17 mouse cellular contexts compared by ENCODE assay signal in genomic region chr12:8941699-8942392, GRCm38 (mm10). TPM values are rescaled to one million over a fixed set of nuclear protein-coding genes. Genes with fewer than 3 reads are reported as not detected.
A peak's percentile ranks its signal among the peaks of the same experiment; 100 is the strongest.
DNase-seq lines count a peak whose midpoint lies in the region; ATAC-seq and TF ChIP-seq lines count a peak whose summit lies in the region.
"Had no signal": no experiment of that assay in that cellular context is flagged by ENCODE, and none has a peak within 500 bp of the region (broad histone marks: within the 10 kb centered on the region; RNA-seq: fewer than 3 reads in every experiment).

No protein-coding gene starts in this region.

- no peak overlapping the region for H3K4me3 ChIP-seq in CH12.LX (replicated peaks in 1 of 3; ENCODE audit: low read depth in 2 of 3, low read length in 2 of 3, poor library complexity in 1 of 3)
- no peak overlapping the region for H3K4me3 ChIP-seq in kidney, embryonic 14.5 days (ENCODE audit: low read length)
- H3K4me3 ChIP-seq: embryonic facial prominence, embryonic 12.5 days; midbrain, embryonic 12.5 days had no signal

- H3K9me3 ChIP-seq in CH12.LX (replicated peaks; ENCODE audit: low read length) = no peaks in the 10 kb centered on the region
- no peaks in the 10 kb centered on the region for H3K9me3 ChIP-seq in kidney, embryonic 14.5 days (ENCODE audit: control insufficient read depth, low read length)
- H3K9me3 ChIP-seq: embryonic facial prominence, embryonic 12.5 days; midbrain, embryonic 12.5 days had no signal

- H3K4me1 ChIP-seq in CH12.LX (ENCODE audit: control insufficient read depth in 1 of 2, insufficient read depth in 2 of 2) = peaks cover 15 to 32% of the 10 kb centered on the region in 2 experiments
- no peaks in the 10 kb centered on the region for H3K4me1 ChIP-seq in kidney, embryonic 14.5 days (ENCODE audit: control insufficient read depth, insufficient read depth, low read length)
- H3K4me1 ChIP-seq: embryonic facial prominence, embryonic 12.5 days; midbrain, embryonic 12.5 days had no signal

- peak overlapping the region; percentile 38 for H3K4me2 ChIP-seq in CH12.LX (ENCODE audit: insufficient read depth, low read depth, poor library complexity, severe bottlenecking)
- no peak overlapping the region for H3K4me2 ChIP-seq in kidney, embryonic 14.5 days (replicated peaks; ENCODE audit: low read depth, low read length)
- H3K4me2 ChIP-seq: embryonic facial prominence, embryonic 12.5 days; midbrain, embryonic 12.5 days had no signal

- no peak for TF ChIP-seq RAD21 in CH12.LX (IDR thresholded peaks at IDR 0.05; ENCODE audit: low read depth, low read length)

- H3K27ac ChIP-seq in CH12.LX (ENCODE audit: insufficient read depth, low read depth) = peak overlapping the region; percentile 58
- no peak overlapping the region for H3K27ac ChIP-seq in kidney, embryonic 14.5 days (ENCODE audit: low read depth, low read length)
- H3K27ac ChIP-seq: embryonic facial prominence, embryonic 12.5 days; midbrain, embryonic 12.5 days had no signal

- peak overlapping the region; percentile 35 for H3K9ac ChIP-seq in CH12.LX (ENCODE audit: insufficient read depth, low read depth)
- no peak overlapping the region for H3K9ac ChIP-seq in kidney, embryonic 14.5 days (ENCODE audit: low read depth, low read length)
- H3K9ac ChIP-seq: embryonic facial prominence, embryonic 12.5 days; midbrain, embryonic 12.5 days had no signal

- ATAC-seq in activated CD4-positive, CD25-positive, alpha-beta regulatory T cell, adult 4 months = peak; percentile 52
- peak; percentile 89 for ATAC-seq in megakaryocyte, adult 5-6 weeks (ENCODE audit: poor library complexity, severe bottlenecking)
- no peak for ATAC-seq in kidney, embryonic 14.5 days (ENCODE audit: low FRiP score, low TSS enrichment)
- ATAC-seq: intestine, embryonic 16.5 days had no signal

- DNase-seq in 416B (ENCODE audit: low read depth) = peak; percentile 43
- peak; percentile 67 for DNase-seq in CH12.LX (ENCODE audit: extremely low read depth)
- no peak for DNase-seq in urinary bladder, adult 18-20 months (ENCODE audit: low spot score in 2 of 2)
- no peak for DNase-seq in adrenal gland, adult 8-10 months
- DNase-seq: cerebellum, adult 11 months; heart, adult 18-20 months; lung, postnatal 36 days; thymus, postnatal 25 days had no signal

- TF ChIP-seq CTCF in CH12.LX (conservative IDR thresholded peaks at IDR 0.05 in 1 of 2, IDR thresholded peaks at IDR 0.05 in 1 of 2; ENCODE audit: low read depth in 2 of 2, low read length in 2 of 2) = no peak

- peaks cover 20 to 30% of the 10 kb centered on the region in 2 experiments for H3K36me3 ChIP-seq in CH12.LX (replicated peaks in 1 of 2; ENCODE audit: control insufficient read depth in 1 of 2, insufficient read depth in 1 of 2, low read length in 1 of 2)
- peaks cover 27% of the 10 kb centered on the region for H3K36me3 ChIP-seq in kidney, embryonic 14.5 days (ENCODE audit: control insufficient read depth, insufficient read depth, low read length)

- H3K27me3 ChIP-seq in CH12.LX (replicated peaks) = no peaks in the 10 kb centered on the region
- H3K27me3 ChIP-seq in kidney, embryonic 14.5 days (ENCODE audit: control insufficient read depth, insufficient read depth, low read length) = no peaks in the 10 kb centered on the region
- H3K27me3 ChIP-seq: embryonic facial prominence, embryonic 12.5 days had no signal

- WGBS in kidney, embryonic 14.5 days = 56% methylated on average over 4 of the region's 4 CpGs

- dilution Hi-C loops in CH12.LX (cut with MboI; ENCODE audit: extremely low pct_ligation_motif_present, extremely low pct_unique_long_range_greater_than_20kb, low sequenced_read_pairs) = no loop called here

- TF ChIP-seq POLR2A in CH12.LX (IDR thresholded peaks at IDR 0.05; ENCODE audit: low read depth, low read length) = peak; percentile 49; the same call in 1 of the 2 replicates

- in situ Hi-C loops in CH12.LX (cut with MboI; ENCODE audit: low pct_ligation_motif_present, low pct_unique_long_range_greater_than_20kb, low sequenced_read_pairs) = no loop called here

- no peaks in the 10 kb centered on the region for H3K79me2 ChIP-seq in CH12.LX (replicated peaks; ENCODE audit: control insufficient read depth, extremely low read depth, insufficient read depth, poor library complexity, severe bottlenecking)

- peak; percentile 48; the same call in 1 of the 2 replicates for TF ChIP-seq EP300 in CH12.LX (IDR thresholded peaks at IDR 0.05; ENCODE audit: low read length)

TF ChIP-seq in CH12.LX, 34 proteins besides CTCF, POLR2A, EP300 and RAD21:
- TF ChIP-seq TBP (conservative IDR thresholded peaks at IDR 0.05; ENCODE audit: low read depth, low read length) (peak; percentile 72), SIN3A (IDR thresholded peaks at IDR 0.05; ENCODE audit: low read length) (0 out of 2 replicates have a peak, but pooled peaks have one; percentile 37), HCFC1 (IDR thresholded peaks at IDR 0.05; ENCODE audit: low read depth, low read length) (no peak; the same call in 1 of the 2 replicates), ELF1 (IDR thresholded peaks at IDR 0.05; ENCODE audit: low read depth, low read length) (peak; percentile 39; the same call in 1 of the 2 replicates)

RNA-seq across cellular contexts. Expression of gene Matn3, which starts 5.9 kb away (rescaled TPM):
- total RNA-seq in CH12.LX (2012; rRNA removed) (not detected in 2 replicates), CH12.LX (2014; rRNA removed) (not detected in 2 replicates)
- not detected in 2 replicates for polyA plus RNA-seq in CH12.LX (2012; ENCODE audit: insufficient read length, low read depth)
- polyA plus RNA-seq in activated CD4-positive, CD25-positive, alpha-beta regulatory T cell, adult 4 months (2017; shearing (Covaris generic)) = not detected
- not detected in 2 replicates for total RNA-seq in megakaryocyte, adult 5-6 weeks (2015)
- 0.12 TPM in 1 of 2 replicates, not detected in the other for total RNA-seq in megakaryocyte, adult 5-6 weeks (2017)
- 0.11 and 0.37 TPM in 2 replicates for polyA plus RNA-seq in kidney, embryonic 14.5 days (2014; fragmentation: Nextera tagmentation; extraction: Ambion mirVana)
- not detected for total RNA-seq in adrenal gland, adult 8-10 months (2022)
- total RNA-seq: adrenal gland, adult 18-20 months; heart, adult 18-20 months; layer of hippocampus, postnatal 25 days had no signal
- polyA plus RNA-seq: heart, embryonic 14.5 days had no signal

RNA-seq across cellular contexts. Expression of gene Laptm4a, which starts 20.4 kb away (rescaled TPM):
- total RNA-seq in CH12.LX (2012; rRNA removed) = 43.6 and 48.3 TPM in 2 replicates
- total RNA-seq in CH12.LX (2014; rRNA removed) = 62.6 and 64.5 TPM in 2 replicates
- 65.2 and 73.8 TPM in 2 replicates for polyA plus RNA-seq in CH12.LX (2012; ENCODE audit: insufficient read length, low read depth)
- polyA plus RNA-seq in activated CD4-positive, CD25-positive, alpha-beta regulatory T cell, adult 4 months (2017; shearing (Covaris generic)) = 100 to 1,000 TPM; 114 to 152 TPM
- 121 and 132 TPM in 2 replicates for total RNA-seq in megakaryocyte, adult 5-6 weeks (2015)
- total RNA-seq in megakaryocyte, adult 5-6 weeks (2017) = 192 and 195 TPM in 2 replicates
- polyA plus RNA-seq in kidney, embryonic 14.5 days (2014; fragmentation: Nextera tagmentation; extraction: Ambion mirVana) = 140 and 337 TPM in 2 replicates
- 100 to 1,000 TPM; 509 to 681 (median 626) TPM for total RNA-seq in adrenal gland, adult 8-10 months (2022)

RNA-seq across cellular contexts. Expression of gene Wdr35, which starts 31.8 kb away (rescaled TPM):
- total RNA-seq in CH12.LX (2012; rRNA removed) (6.6 and 7.4 TPM in 2 replicates), CH12.LX (2014; rRNA removed) (5.9 TPM in 2 replicates)
- polyA plus RNA-seq in CH12.LX (2012; ENCODE audit: insufficient read length, low read depth) = 8.8 and 10.7 TPM in 2 replicates
- 1 to 10 TPM; 3.0 to 3.4 TPM for polyA plus RNA-seq in activated CD4-positive, CD25-positive, alpha-beta regulatory T cell, adult 4 months (2017; shearing (Covaris generic))
- 1.1 and 1.4 TPM in 2 replicates for total RNA-seq in megakaryocyte, adult 5-6 weeks (2015)
- total RNA-seq in megakaryocyte, adult 5-6 weeks (2017) = 0.44 and 1.2 TPM in 2 replicates
- polyA plus RNA-seq in kidney, embryonic 14.5 days (2014; fragmentation: Nextera tagmentation; extraction: Ambion mirVana) = 9.9 and 21.9 TPM in 2 replicates
- total RNA-seq in adrenal gland, adult 8-10 months (2022) = 10 to 100 TPM; 15.6 to 30.8 (median 23.5) TPM

Comparison
In these comparisons a context has a peak if more than half of its experiments do, and no peak if none do; other contexts are left out.
1. DNase-seq: peak in 416B (single experiment) and CH12.LX (single experiment); none in urinary bladder, adult 18-20 months (0 of 2) and adrenal gland, adult 8-10 months (single experiment).